Mouse (Mus musculus) hindbrain, embryonic 10.5 days (tissue): ENCODE data around the gene Cyp1b1. TPM values are rescaled to one million over a fixed set of nuclear protein-coding genes. Genes with fewer than 3 reads are reported as not detected.

Experiments used
- DNase-seq: peaks from one replicate; pipeline ENCODE4 v3.0.0-alpha.2; 2017; ENCODE audit warnings: low spot score
- H3K27ac ChIP-seq: fragments of 300-500 bp; sonication (generic); 2 replicates; pipeline ENCODE4 v1.5.1; 2016; ENCODE audit warnings: mild to moderate bottlenecking, moderate library complexity
- H3K27me3 ChIP-seq: fragments of 300-500 bp; sonication (generic); 2 replicates; pipeline ENCODE4 v1.6.1; 2016; ENCODE audit warnings: mild to moderate bottlenecking; ENCODE audit not compliant: poor library complexity, insufficient read depth, severe bottlenecking
- H3K36me3 ChIP-seq: fragments of 300-500 bp; sonication (generic); 2 replicates; pipeline ENCODE4 v1.6.1; 2016; ENCODE audit warnings: mild to moderate bottlenecking, moderate library complexity
- H3K4me1 ChIP-seq: fragments of 300-500 bp; sonication (generic); replicated peaks from 2 replicates; pipeline ENCODE4 v1.6.1; 2016; ENCODE audit warnings: mild to moderate bottlenecking
- H3K4me3 ChIP-seq: fragments of 300-500 bp; sonication (generic); 2 replicates; pipeline ENCODE4 v1.5.1; 2016; ENCODE audit warnings: mild to moderate bottlenecking, moderate library complexity
- H3K9me3 ChIP-seq: fragments of 300-500 bp; sonication (generic); 2 replicates; pipeline ENCODE4 v1.6.1; 2016; ENCODE audit warnings: mild to moderate bottlenecking, moderate library complexity
- WGBS: fragments of 180-500 bp; shearing (Covaris S2); methylation state at CpG from one replicate; pipeline ENCODE4 v1.1.7; 2016; 5-methylcytosine and 5-hydroxymethylcytosine counted together
- polyA plus RNA-seq: library from polyadenylated mRNA; unstranded; fragments of >200 nt; fragmentation: Nextera tagmentation; extraction: Ambion mirVana; gene quantifications from 2 replicates; pipeline ENCODE4 v1.2.1, GENCODE M21; 2016

The Cyp1b1 gene
- polyA plus RNA-seq, 1 experiment from 2014 or later = 1.9 TPM

- WGBS = 9% methylated on average over 6 of the region's 6 CpGs
- Histone ChIP-seq H3K27me3 (peaks cover 83% of the 10 kb centered on the region), H3K36me3 (no peaks in the 10 kb centered on the region), H3K4me1 (peaks cover 58% of the 10 kb centered on the region), H3K9me3 (0 out of 2 replicates have a peak, but pooled peaks cover 3% of the 10 kb centered on the region), H3K4me3 (no peak overlapping the region), H3K27ac (no peak overlapping the region)
- no peak for DNase-seq
These were observed 2.9 kb downstream of the Cyp1b1 start for GRCm38 (mm10) chr17:79711944-79712343.

GRCm38 (mm10) chr17:79710246-79710842, 4.5 kb downstream of the Cyp1b1 start:
- H3K27me3 ChIP-seq = peaks cover 76% of the 10 kb centered on the region
- DNase-seq = peak; percentile 42

GRCm38 (mm10) chr17:79709718-79710117, 5.1 kb downstream of the Cyp1b1 start:
- peaks cover 73% of the 10 kb centered on the region for H3K27me3 ChIP-seq
- no peak for DNase-seq
- H3K4me3 ChIP-seq = no peak overlapping the region
- H3K4me1 ChIP-seq = peaks cover 43% of the 10 kb centered on the region
- H3K9me3 ChIP-seq = no peaks in the 10 kb centered on the region
- H3K36me3 ChIP-seq = no peaks in the 10 kb centered on the region
- no peak overlapping the region for H3K27ac ChIP-seq
- WGBS = 34% methylated on average over 1 of the region's 1 CpGs

More at GRCm38 (mm10) chr17:79710246-79710842, 4.5 kb downstream of the Cyp1b1 start:
- WGBS = 7% methylated on average over 15 of the region's 15 CpGs
- peaks cover 49% of the 10 kb centered on the region for H3K4me1 ChIP-seq
- H3K36me3 ChIP-seq = no peaks in the 10 kb centered on the region
- H3K9me3 ChIP-seq = no peaks in the 10 kb centered on the region
- H3K4me3 ChIP-seq = 0 out of 2 replicates have a peak overlapping the region, but pooled peaks have one; percentile 9
- no peak overlapping the region for H3K27ac ChIP-seq

- H3K36me3 ChIP-seq = no peaks in the 10 kb centered on the region
- WGBS = 3% methylated on average over 7 of the region's 7 CpGs
- no peak overlapping the region; the same call in 1 of the 2 replicates for H3K27ac ChIP-seq
- H3K27me3 ChIP-seq = peaks cover 57% of the 10 kb centered on the region
- H3K9me3 ChIP-seq = no peaks in the 10 kb centered on the region
- DNase-seq = peak; percentile 27
- peaks cover 27% of the 10 kb centered on the region for H3K4me1 ChIP-seq
- H3K4me3 ChIP-seq = 0 out of 2 replicates have a peak overlapping the region, but pooled peaks have one; percentile 1
These were observed 6.7 kb downstream of the Cyp1b1 start for GRCm38 (mm10) chr17:79708168-79708567.

- Histone ChIP-seq H3K27me3 (peaks cover 38% of the 10 kb centered on the region), H3K4me1 (peaks cover 18% of the 10 kb centered on the region), H3K27ac (no peak overlapping the region), H3K4me3 (no peak overlapping the region), H3K9me3 (no peaks in the 10 kb centered on the region), H3K36me3 (no peaks in the 10 kb centered on the region)
- 76% methylated on average over 9 of the region's 9 CpGs for WGBS
- no peak for DNase-seq
These were observed 9.0 kb downstream of the Cyp1b1 start for GRCm38 (mm10) chr17:79705671-79706455.

DNA sequence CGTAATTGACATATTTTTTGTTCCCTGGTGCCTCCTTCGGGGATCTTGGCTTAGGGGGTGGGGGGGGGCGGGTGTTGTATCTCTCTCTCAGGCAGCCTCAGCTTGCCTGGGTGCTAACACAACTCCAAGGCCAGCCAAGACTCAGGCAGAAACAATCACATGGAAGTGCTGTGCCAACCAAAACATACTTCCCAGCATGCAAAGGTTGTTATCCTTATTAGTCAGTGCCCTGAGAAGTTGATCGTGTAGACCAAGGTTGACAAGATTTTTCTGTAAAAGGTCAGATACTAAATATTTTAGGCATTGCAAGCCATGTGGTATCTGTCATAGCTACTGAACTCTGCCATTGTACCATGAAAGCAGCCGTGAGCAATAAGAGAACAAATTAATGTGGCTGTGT, 14.0 kb downstream of the Cyp1b1 start:
- DNase-seq = no peak
- no peaks in the 10 kb centered on the region for H3K36me3 ChIP-seq
- H3K27me3 ChIP-seq = peaks cover 10% of the 10 kb centered on the region
- no peaks in the 10 kb centered on the region for H3K4me1 ChIP-seq
- no peaks in the 10 kb centered on the region for H3K9me3 ChIP-seq
- H3K4me3 ChIP-seq = no peak overlapping the region
- no peak overlapping the region for H3K27ac ChIP-seq
- 90% methylated on average over 5 of the region's 5 CpGs for WGBS

DNA sequence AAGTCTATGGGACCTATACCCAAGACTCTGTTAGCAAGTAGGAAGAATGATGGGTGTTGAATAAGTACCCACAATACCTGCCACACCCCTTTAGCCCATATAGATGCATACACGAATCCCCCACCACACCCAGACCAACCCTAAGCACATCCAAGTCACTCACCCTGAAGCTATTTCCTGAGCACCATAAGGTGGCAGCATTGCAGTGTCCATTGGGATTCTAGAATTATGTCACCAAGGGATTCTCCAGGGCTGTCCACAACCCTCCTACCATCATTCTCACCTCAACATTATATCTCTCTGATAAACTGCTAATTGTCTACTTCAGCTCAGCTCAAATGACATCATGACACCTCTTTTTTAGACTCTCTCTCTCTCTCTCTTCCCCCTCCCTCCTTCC, 15.7 kb downstream of the Cyp1b1 start:
- 34% methylated on average over 1 of the region's 1 CpGs for WGBS
- H3K36me3 ChIP-seq = no peaks in the 10 kb centered on the region
- 0 out of 2 replicates have a peak, but pooled peaks cover 4% of the 10 kb centered on the region for H3K27me3 ChIP-seq
- no peaks in the 10 kb centered on the region for H3K4me1 ChIP-seq
- H3K27ac ChIP-seq = no peak overlapping the region
- H3K4me3 ChIP-seq = no peak overlapping the region
- no peak for DNase-seq
- H3K9me3 ChIP-seq = no peaks in the 10 kb centered on the region

DNA sequence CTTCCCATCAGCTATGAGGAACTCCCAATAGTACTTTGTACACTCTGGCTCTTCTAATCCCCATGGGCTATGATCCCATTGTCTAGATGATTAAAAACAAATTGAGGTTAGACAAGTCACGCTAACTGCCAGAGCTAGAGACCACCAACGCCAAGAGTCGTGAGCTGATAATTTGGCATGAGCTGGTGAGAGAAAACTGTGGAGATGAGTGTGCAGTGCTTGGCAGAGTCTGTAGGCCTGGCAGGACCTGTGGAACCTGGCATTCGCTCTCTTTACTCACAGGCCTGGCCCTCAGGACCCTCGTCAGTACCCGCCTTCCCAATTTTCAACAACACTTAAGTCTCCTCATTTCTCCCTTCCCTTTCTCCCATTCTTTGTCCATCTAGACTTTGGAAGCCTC, 19.3 kb downstream of the Cyp1b1 start:
- H3K4me3 ChIP-seq = no peak overlapping the region
- no peaks in the 10 kb centered on the region for H3K4me1 ChIP-seq
- H3K36me3 ChIP-seq = no peaks in the 10 kb centered on the region
- no peak overlapping the region for H3K27ac ChIP-seq
- no peaks in the 10 kb centered on the region for H3K27me3 ChIP-seq
- 91% methylated on average over 6 of the region's 6 CpGs for WGBS
- no peaks in the 10 kb centered on the region for H3K9me3 ChIP-seq
- no peak for DNase-seq

GRCm38 (mm10) chr17:79695106-79695505, 19.8 kb downstream of the Cyp1b1 start:
- 88% methylated on average over 4 of the region's 4 CpGs for WGBS
- Histone ChIP-seq H3K36me3 (no peaks in the 10 kb centered on the region), H3K4me3 (no peak overlapping the region), H3K9me3 (no peaks in the 10 kb centered on the region), H3K27me3 (no peaks in the 10 kb centered on the region), H3K4me1 (no peaks in the 10 kb centered on the region), H3K27ac (no peak overlapping the region)
- no peak for DNase-seq

DNA sequence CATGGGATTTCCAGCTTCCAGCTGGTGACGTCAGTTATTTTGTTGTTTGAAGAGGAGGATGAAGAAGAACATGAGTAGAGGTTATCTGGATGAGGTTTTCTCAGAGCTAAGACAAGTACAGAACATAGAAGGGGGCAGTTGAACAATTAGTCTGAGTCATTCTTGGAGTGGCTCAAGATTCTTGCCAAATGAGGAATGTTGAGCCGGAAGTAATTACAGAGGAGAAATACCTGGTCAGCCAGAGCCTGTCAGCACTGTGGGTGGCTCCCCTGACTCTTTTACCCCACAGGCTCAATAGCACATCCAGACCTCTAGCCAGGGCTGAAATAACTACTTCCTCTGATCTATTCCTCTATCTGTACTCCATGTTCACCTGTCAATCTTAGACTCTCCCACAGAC, 44.0 kb downstream of the Cyp1b1 start:
- H3K9me3 ChIP-seq = no peaks in the 10 kb centered on the region
- H3K4me1 ChIP-seq = no peaks in the 10 kb centered on the region
- H3K27ac ChIP-seq = no peak overlapping the region
- WGBS = 72% methylated on average over 2 of the region's 2 CpGs
- no peaks in the 10 kb centered on the region for H3K27me3 ChIP-seq
- DNase-seq = no peak
- no peaks in the 10 kb centered on the region for H3K36me3 ChIP-seq
- no peak overlapping the region for H3K4me3 ChIP-seq

DNA sequence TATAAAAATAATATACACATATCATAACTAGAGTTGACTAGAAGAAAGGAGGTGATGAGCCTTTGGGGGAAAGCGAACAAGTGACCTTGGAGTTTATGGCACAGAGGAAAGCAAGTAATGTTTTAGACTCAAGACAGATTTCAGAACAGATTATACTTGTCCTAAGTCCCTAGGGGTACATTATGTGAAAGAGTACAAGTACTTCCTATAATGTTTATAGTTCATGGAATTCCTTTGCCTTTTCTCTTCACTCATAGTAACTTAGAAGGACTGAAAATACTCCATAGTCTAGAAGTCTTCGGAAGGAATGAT, 50.8 kb downstream of the Cyp1b1 start:
- Histone ChIP-seq H3K9me3 (no peaks in the 10 kb centered on the region), H3K4me1 (no peaks in the 10 kb centered on the region), H3K27me3 (no peaks in the 10 kb centered on the region), H3K27ac (no peak overlapping the region), H3K36me3 (no peaks in the 10 kb centered on the region), H3K4me3 (no peak overlapping the region)
- 96% methylated on average over 2 of the region's 2 CpGs for WGBS
- DNase-seq = no peak

GRCm38 (mm10) chr17:79663393-79664105, 51.3 kb downstream of the Cyp1b1 start:
- Histone ChIP-seq H3K27ac (no peak overlapping the region), H3K4me1 (no peaks in the 10 kb centered on the region), H3K36me3 (no peaks in the 10 kb centered on the region), H3K9me3 (no peaks in the 10 kb centered on the region), H3K4me3 (no peak overlapping the region), H3K27me3 (no peaks in the 10 kb centered on the region)
- 29% methylated on average over 3 of the region's 3 CpGs for WGBS
- no peak for DNase-seq

DNA sequence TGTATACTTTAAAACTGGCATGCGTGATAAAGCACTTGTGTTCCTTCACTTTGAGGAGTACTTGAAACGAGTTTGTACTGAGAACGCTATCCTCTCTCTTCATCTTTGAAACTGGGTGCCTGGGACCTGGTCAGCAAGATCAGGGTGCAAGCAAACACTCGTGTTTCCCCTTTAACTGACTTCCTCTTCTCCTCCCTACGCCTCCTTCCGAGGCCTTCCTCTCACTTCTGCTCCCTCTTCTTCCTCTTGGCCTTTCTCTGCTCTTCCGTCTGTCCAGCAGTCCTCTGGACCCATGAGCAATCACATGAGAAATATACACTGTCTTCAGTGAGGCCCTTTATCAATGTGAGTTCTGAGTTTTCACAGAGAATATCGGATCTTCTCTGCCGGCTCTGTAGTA, 53.0 kb downstream of the Cyp1b1 start:
- Histone ChIP-seq H3K4me1 (no peaks in the 10 kb centered on the region), H3K9me3 (no peaks in the 10 kb centered on the region), H3K27me3 (no peaks in the 10 kb centered on the region), H3K36me3 (no peaks in the 10 kb centered on the region), H3K27ac (no peak overlapping the region), H3K4me3 (no peak overlapping the region)
- DNase-seq = no peak
- WGBS = 84% methylated on average over 9 of the region's 9 CpGs
